Comparison of ENCODE assay signal across 15 mouse cellular contexts in the genomic region with DNA sequence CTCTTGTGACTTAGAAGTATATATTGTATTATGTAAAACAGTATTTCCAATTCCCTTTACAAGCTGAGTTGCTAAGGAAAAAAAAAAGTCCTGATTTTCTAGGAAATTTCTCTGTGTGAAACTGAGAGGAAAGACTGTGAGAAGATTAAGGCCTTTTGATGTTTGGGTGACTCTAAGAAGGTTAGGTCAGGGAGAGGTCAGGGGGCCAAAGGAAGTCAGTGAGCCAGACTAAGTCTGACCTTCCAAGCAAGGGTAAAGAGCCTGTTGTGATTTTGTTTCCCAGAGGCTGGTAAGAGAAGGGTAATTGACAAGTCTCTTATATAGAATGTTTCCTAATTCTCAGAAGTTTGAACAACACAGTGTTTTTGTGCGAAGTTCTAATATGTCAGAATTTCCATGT.
DNase-seq lines count a peak whose midpoint lies in the region.
"Had no signal": no experiment of that assay in that cellular context is flagged by ENCODE, and none has a peak within 500 bp of the region (broad histone marks: within the 10 kb centered on the region; RNA-seq: fewer than 3 reads in every experiment).

No protein-coding gene starts in this region.

- peak; percentile 5 for DNase-seq in ES-CJ7 (ENCODE audit: low read depth, low spot score)
- peak; percentile 82 for DNase-seq in embryo, embryonic 10 days (ENCODE audit: low spot score)
- peak; percentile 60 for DNase-seq in embryo, embryonic 9.5 days (ENCODE audit: extremely low spot score)
- peak; percentile 16 for DNase-seq in mesoderm, embryonic 11.5 days (ENCODE audit: low read depth, low spot score)
- no peak for DNase-seq in urinary bladder, postnatal 14 days (ENCODE audit: low spot score)
- no peak for DNase-seq in adrenal gland, postnatal 4 days (ENCODE audit: low spot score in 2 of 2)
- DNase-seq: adrenal gland, adult 8-10 months; adrenal gland, postnatal 25 days; cerebellum, adult 18-20 months; cerebellum, postnatal 10 days; cerebellum, postnatal 36 days; gastrocnemius, postnatal 10 days; gastrocnemius, postnatal 36 days; heart, adult 2 months; kidney, adult 18-20 months had no signal

Comparison
In these comparisons a context has a peak if more than half of its experiments do, and no peak if none do; other contexts are left out.
1. DNase-seq: peak in ES-CJ7 (single experiment), embryo, embryonic 10 days (single experiment), embryo, embryonic 9.5 days (single experiment) and mesoderm, embryonic 11.5 days (single experiment); none in urinary bladder, postnatal 14 days (single experiment) and adrenal gland, postnatal 4 days (0 of 2).